Mouse (Mus musculus) lung, adult 18-20 months (tissue): ENCODE results near the gene Fam8a1.
A peak's percentile ranks its signal among the peaks of the same experiment; 100 is the strongest.

Experiments
- DNase-seq, 2 experiments: peaks; one replicate each; pipeline ENCODE4 v3.0.0; 2022; ENCODE audit warnings: mixed read lengths in 2 of 2

The Fam8a1 gene

DNA sequence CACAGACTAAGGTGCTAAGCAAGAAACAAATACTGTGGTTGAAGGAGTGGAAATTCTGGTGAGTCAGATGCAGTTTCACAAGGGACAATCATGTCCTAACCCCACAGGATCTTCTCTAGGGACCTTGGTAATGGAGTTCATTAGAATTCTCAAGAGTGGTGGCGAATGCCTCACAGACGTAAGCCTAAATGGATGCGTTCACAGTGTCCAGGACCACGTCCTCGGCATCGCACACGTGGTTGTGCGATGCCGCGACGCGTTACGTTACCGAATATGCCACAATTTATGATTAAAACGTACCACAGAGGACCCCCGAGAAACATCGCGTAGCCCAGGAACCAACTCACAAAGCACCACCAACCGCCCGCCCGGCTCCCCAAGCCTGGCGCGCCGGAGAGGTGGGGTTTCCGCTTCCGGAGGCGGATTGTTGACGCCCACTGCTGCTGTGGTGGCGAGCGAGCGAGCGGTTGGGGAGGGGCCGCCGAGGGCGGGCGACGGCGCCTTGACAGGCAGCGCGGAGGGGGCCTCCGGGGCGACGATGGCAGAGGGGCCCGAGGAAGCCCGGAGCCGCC lies at the start of gene Fam8a1:
Fam8a1 (plus strand) TSS at position 475 of the 572 bp plus-strand sequence.
- DNase-seq = peak; percentile 88 to 89

DNA sequence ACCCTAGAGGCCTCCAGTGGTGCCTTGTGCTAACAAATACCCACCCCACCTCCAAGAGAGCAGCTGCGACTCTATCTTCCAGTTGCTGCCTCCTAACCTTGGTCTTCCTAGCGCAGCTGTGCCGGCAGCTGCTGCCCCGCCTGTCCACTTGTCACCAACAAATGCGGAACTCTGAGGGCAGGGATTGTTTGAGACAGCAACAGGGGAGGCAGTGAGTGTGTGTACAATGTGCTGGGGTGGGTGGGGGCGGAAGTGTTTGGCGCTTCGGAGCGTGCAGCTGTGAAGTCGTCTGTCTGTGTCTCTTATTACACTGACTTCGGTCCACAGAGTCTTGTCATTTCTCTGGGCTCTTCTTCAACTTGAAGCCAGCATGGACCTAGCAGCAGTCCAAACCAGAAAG lies 49.7 kb upstream of the Fam8a1 start:
- DNase-seq = peak; percentile 7 to 14

- DNase-seq = no peak
Measured at GRCm38 (mm10) chr13:46620964-46621757, 48.2 kb upstream of the Fam8a1 start.

DNA sequence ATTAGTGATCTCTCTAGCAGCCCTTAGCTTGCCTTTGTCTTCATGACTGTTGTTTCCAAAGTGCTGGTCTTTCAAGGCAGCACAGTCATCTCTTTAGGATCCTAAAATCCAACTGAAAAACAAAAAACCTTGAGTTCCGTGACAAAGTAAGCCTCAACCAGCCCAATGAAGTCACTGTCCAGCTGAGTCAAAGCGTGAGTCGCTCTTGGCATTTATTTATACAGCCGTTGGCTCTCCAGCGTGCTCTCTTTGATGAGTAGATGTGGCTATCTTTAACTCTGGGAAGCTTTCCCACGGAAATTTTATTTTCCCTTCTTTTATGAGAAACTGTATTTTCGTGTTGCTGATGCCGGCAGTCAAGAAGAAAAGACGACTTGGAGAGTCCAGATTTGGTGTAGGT lies 42.7 kb upstream of the Fam8a1 start:
- DNase-seq = no peak

DNA sequence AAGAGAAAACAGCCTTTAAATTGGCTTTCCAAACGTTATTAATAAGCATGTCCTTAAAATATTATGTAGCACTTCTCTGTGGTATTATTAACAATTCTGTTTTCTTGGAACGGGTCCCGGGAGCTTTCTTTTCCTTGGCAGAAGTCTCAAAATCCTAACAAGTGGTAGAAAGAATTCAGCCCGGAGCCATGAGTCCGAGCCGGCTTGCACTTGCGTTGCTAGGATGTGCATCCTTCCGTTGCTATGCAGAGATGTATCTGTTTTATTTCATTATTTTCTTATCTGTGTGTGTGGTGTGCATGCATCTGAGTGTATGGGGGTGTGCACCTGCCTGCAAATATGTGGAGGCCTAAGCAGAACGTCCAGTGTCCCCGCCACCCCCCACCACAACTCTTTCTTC lies 41.5 kb upstream of the Fam8a1 start:
- no peak for DNase-seq

- no peak for DNase-seq
Measured at GRCm38 (mm10) chr13:46629391-46629790, 39.9 kb upstream of the Fam8a1 start.

DNA sequence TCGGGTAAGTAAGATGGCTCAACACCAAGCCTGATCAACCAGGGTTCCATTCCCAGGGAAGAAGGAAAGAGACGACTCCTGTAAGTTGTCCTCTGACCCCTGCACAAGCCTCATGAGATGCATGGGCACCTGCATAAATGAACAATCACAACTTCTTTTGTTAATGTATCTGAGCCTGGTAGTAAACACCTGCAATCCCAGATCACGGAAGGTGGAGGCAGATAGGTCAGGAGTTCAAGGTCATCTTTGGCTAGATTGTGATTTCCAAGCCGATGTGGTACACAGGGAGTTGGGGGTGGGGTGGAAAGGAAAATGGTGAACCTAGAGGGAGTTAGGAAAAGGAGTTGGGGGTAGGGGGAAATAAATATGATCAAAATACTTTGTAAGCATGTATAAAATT lies 36.5 kb upstream of the Fam8a1 start:
- no peak for DNase-seq

DNA sequence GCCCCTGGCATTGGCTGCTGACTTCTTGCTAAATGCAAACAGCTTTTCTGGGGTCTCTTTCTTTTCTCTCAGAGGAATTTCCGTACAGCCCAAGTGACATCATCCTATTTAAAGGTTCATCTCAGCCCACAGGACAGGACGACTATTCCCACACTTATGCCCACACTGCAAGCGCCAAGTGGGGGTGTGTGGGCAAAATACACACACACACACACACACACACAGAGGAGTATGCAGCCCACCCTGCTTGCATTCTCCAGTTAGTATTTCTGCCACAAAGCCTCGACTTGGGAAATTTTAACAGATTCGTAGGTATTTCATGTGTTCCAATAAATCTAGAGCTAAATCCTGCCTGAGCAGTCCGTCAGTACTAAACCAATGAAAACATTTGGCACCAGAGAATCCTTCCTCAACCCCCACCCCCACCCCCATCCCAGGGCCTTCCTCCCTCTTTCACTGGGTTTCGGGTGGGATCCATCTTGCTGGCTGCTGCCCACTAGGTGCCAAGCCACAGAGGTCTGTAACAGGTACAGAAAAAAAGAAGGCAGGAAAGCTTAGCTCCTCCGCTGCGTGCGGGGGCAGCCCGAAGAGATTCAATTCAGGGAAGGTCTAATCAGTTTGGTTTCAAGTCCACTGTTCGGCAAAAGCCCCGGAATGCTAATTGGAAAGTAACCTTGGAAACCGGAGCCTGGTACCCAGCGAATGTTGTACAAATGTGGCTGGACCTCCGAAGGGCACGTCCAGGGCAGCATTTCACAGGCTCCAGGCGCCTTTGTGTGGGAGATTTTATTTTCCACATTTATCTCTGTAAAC lies 35.8 kb upstream of the Fam8a1 start:
- no peak for DNase-seq

GRCm38 (mm10) chr13:46634133-46634488 lies 35.2 kb upstream of the Fam8a1 start:
- DNase-seq = no peak

GRCm38 (mm10) chr13:46640608-46641468 lies 28.5 kb upstream of the Fam8a1 start:
- DNase-seq = no peak

GRCm38 (mm10) chr13:46642318-46642717 lies 27.0 kb upstream of the Fam8a1 start:
- DNase-seq = no peak

DNA sequence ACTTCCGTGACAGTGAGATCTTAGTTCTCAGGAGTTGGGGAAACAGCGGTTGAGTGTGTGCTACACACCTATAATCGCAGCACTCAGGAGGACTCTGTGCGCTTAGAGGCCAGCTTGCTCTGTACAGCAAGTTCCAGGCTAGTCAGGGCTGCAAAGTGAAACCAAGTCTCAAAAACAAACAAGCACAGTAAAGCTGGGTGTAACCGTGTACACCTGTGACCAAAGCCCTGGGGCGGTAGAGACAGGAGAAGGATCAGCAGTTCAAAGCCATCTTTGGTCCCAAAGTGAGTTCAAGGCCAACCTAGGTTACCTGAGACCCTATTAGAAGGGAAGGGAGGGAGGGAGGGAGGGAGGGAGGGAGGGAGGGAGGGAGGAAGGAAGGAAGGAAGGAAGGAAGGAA lies 25.1 kb upstream of the Fam8a1 start:
- no peak for DNase-seq

DNA sequence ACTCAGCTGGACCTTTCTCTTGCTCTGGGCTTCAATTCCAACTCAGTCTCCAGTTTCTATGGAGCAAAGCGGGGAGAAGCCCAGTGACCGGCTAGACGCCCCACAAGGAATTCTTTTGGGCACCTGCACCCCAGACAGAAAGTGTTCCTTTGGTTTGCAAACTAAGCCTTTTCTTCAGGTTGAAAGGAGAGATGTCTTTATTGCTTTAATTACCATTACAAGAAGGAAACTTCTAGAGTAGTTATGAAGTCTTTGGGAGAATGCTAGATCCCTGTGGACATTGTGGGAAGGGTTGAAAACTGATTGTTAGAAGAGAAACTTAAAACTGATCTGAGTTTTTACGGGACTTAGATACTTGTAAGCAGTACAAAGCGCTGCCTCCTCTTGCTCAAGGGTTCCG lies 23.8 kb upstream of the Fam8a1 start:
- no peak for DNase-seq

- no peak for DNase-seq
Measured at GRCm38 (mm10) chr13:46651853-46652252, 17.5 kb upstream of the Fam8a1 start.

DNA sequence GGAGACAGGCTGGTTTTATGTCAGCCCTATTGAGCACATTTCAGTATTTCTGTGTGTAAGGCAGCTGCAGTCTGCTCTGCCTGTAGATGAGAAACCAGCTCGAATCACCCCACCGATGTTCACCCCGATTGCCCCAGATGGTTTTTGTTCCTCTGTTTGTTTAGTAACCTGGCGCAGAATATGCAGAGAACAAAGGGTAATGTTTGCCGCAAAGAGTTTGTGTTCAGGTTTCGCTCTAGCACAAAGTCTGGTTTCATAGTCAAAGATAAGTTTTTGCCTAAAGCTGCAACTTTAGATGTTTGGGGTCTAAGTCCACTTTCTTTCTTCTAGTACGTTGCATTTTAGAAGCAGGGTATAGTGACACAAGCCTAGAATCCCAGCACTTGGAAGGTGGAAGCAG lies 16.7 kb upstream of the Fam8a1 start:
- DNase-seq = no peak

GRCm38 (mm10) chr13:46653671-46654070 lies 15.7 kb upstream of the Fam8a1 start:
- no peak for DNase-seq

DNA sequence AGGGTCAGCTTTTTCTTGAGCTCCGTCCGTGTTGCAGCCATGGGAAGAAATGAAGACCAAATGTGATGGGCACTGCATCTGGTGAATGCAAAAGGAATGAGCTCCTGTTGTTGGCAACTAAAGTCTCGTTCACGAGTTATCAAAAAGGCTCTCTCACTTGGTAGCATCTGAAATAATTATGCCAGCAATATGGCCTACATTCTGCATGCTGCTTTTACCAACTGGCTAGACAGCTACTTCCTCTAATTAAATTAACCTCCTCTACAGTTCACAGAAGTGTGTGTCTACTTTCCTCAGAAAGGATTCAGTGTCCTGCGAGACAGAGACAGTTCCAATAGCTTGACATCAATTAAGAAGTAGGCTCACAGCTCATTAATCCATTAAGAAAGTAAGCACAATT lies 14.8 kb upstream of the Fam8a1 start:
- DNase-seq = no peak

GRCm38 (mm10) chr13:46659211-46659610 lies 10.1 kb upstream of the Fam8a1 start:
- no peak for DNase-seq

- DNase-seq = no peak
Measured at GRCm38 (mm10) chr13:46663461-46663964, 5.8 kb upstream of the Fam8a1 start.

DNA sequence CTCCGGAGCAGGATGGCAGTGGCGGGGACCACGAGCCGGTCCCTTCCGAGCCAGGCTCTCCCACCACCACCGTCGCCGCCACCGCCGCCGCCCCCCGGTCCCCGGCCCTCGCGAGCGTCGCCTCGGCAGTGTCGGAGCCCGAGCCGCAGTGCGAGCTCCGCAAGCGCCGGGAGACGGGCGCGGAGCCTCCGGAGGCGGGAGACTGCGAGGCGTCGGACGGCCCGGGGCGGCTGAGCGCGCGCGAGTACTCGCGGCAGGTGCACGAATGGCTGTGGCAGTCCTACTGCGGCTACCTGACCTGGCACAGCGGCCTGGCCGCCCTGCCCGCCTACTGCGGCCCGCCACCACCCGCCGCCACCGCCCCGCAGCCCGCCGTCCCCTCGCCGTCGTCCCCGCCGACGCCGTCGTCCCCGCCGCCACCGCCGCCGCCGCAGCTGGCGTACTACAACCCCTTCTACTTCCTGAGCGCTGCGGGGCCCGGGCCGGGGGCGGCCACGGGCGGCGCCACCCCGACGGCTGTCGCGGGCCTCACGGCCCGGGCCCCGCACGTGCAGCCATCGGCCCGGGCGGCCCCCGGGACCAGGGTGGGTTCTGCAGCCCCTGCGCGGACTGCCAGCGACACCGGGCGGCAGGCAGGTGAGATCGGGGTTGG lies 424 bp downstream of the Fam8a1 start:
- DNase-seq = peak; percentile 12 to 16

- no peak for DNase-seq
Measured at GRCm38 (mm10) chr13:46670514-46670913, 1.2 kb downstream of the Fam8a1 start.

GRCm38 (mm10) chr13:46674601-46675000 lies 5.3 kb downstream of the Fam8a1 start:
- no peak for DNase-seq
